Mouse (Mus musculus) bone marrow macrophage, adult 2 months (primary cell): ENCODE results near the gene Mob3a.

Experiments used
- CTCF ChIP-seq: IDR thresholded peaks from 2 replicates; pipeline ENCODE4 v1.5.1; 2012; ENCODE audit warnings: low read depth, mild to moderate bottlenecking, low read length, moderate library complexity
- POLR2A ChIP-seq: IDR thresholded peaks from 2 replicates; pipeline ENCODE4 v1.6.1; 2012; ENCODE audit warnings: mild to moderate bottlenecking, low read depth, low read length, borderline replicate concordance

DNA sequence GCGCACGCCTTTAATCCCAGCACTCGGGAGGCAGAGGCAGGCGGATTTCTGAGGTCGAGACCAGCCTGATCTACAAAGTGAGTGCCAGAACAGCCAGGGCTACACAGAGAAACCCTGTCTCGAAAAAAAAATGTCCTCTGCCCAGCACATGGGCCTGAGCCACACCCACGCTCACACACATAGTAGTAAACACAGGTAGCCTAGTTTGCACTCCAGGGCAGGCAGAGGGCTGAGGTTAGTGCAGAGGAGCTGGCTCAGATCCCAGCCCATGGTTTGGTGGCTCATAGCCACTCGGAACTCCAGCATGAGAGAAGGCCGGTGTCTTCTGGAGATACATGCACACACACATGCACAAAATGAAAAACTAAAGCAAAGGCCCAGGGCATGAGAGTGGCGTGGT is 54.8 kb downstream of the Mob3a start:
- TF ChIP-seq CTCF = no peak
- TF ChIP-seq POLR2A = no peak
